Mouse (Mus musculus): Measurements from ENCODE around the gene Tspan3. TPM values are rescaled to one million over a fixed set of nuclear protein-coding genes. Genes with fewer than 3 reads are reported as not detected.

Gene Tspan3
- total RNA-seq, 1 experiment from 2014 or later = 9.5 TPM

Other genes with a start within 250 kb of the Tspan3 start
- gene Scaper, start 227.4 kb downstream of the Tspan3 start, total RNA-seq (2017) = 13.4 to 33.8 TPM (median 19.3 TPM) in 3 replicates
- gene 4930563M21Rik, start 154.9 kb downstream of the Tspan3 start, total RNA-seq (2017) = not detected in 3 replicates
- 19.6 to 27.3 TPM (median 26.5 TPM) in 3 replicates for gene Rcn2, start 123.6 kb downstream of the Tspan3 start, total RNA-seq (2017)
- gene Pstpip1, start 75.5 kb downstream of the Tspan3 start, total RNA-seq (2017) = 114 to 190 TPM (median 131 TPM) in 3 replicates

Measured in monocyte, adult 5-6 weeks (primary cell).